Mouse (Mus musculus): Measurements from ENCODE around the gene Slc25a17.

DNA sequence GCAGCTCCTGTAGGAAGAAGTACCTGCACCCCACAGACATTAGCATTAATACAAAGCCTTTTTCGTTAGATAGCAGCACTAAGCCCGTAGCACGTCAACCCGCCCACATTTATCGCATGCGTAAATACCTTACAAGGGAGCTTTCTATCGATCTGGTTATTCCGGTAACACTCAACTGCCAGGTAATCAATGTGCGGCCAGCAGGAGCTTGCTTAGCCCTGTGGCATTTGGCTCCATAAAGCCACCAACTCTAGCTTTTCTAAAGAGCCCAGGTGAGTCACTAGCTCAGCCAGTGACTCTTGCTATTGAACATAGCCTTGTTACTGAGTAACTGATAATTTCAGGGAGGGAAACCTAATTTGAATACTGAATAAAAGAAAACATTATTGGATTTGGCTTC lies 50.3 kb downstream of the Slc25a17 start:
- no peak for TF ChIP-seq POLR2A (IDR thresholded peaks at IDR 0.05; ENCODE audit: borderline replicate concordance, insufficient read depth, low read length)
- TF ChIP-seq CTCF (IDR thresholded peaks at IDR 0.05; ENCODE audit: borderline replicate concordance, insufficient read depth, low read depth, low read length): no peak

All from cerebellum, adult 2 months (tissue).